Mouse (Mus musculus): ENCODE data around the gene Cmpk2.

DNA sequence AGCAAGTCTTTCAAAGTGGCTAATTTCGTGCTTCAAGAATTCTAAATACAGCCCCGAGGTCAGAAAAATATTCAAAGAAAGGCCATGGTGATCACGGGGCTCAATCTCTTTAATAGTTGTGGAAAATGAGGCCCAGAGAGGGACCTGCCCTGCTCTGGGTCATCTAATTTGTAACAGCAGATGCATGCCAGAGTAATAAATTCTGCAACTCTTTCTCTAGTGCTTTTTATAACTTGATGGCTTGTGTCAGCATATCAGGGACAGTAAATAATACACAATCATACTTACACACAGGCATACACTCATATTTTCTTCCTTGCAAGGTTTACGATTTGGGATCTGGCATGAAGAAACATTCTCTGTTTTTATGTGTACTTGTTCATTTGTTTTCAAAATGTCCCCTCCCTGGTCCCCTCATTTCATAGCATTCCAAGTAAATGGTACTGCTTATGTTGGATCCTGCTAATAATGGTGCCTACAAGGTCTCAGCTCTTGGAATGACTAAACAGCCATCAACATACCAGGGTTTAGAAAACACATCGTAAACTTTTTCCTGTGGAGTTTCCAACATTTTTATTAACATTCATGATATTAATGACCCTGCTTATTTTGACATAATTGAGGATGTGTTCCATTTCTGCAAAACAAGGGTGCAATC is 19.7 kb downstream of the Cmpk2 start:
- TF ChIP-seq CTCF (IDR thresholded peaks at IDR 0.05; ENCODE audit: low read depth) (no peak), EP300 (IDR thresholded peaks at IDR 0.05; ENCODE audit: low read depth) (no peak)

Measured in liver, embryonic 14.5 days (tissue).